Mouse (Mus musculus) spleen, postnatal 14 days (tissue): ENCODE results near the gene Lyzl4.
A peak's percentile ranks its signal among the peaks of the same experiment; 100 is the strongest.

ENCODE experiments used
- DNase-seq, 2 experiments: peaks; one replicate each; pipeline ENCODE4 v3.0.0; 2021 to 2022; ENCODE audit warnings: low spot score in 2 of 2

Gene Lyzl4

DNA sequence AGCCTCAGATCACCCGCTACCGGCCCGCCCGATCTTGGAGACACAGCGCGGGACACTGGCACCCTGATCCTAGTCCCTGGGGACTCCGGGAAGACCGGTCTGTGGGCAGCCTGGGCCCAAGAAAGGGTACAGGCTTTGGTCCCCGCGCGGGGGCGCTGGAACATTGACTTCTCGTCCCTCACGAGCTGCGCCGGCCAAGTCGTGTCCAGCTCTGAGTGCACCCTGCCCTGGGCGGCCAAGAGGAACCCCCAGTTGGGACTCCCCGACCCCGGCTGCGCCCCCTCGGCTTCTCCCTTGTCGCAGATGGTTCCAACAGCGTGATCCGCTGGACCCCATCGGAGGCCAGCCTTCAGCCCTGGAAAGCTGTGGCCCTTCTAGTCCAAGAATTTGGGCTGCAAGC, at the start of gene Lyzl4:
TSS of gene Lyzl4 (minus strand) at position 96 of the 400 bp plus-strand sequence.
- peak; percentile 47 for DNase-seq

DNA sequence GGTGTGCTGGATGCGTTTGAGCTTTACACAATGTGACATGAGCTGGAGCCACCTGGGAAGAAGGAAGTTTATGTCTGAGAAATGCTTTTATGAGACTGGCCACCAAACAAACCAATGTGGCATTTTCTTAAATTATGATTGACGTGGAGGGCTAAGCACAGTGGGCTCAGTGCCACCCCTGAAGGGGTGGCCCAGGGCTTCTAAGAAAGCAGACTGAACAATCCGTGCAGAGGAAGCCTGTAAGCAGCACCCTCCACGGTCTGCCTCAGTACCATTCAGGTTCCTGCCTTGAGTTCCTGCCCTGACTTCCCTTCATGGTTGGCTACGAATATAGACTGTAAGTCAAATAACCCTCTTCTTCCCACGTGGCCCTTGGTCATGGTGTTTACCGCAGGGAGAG, 48.8 kb upstream of the Lyzl4 start:
- no peak for DNase-seq

DNA sequence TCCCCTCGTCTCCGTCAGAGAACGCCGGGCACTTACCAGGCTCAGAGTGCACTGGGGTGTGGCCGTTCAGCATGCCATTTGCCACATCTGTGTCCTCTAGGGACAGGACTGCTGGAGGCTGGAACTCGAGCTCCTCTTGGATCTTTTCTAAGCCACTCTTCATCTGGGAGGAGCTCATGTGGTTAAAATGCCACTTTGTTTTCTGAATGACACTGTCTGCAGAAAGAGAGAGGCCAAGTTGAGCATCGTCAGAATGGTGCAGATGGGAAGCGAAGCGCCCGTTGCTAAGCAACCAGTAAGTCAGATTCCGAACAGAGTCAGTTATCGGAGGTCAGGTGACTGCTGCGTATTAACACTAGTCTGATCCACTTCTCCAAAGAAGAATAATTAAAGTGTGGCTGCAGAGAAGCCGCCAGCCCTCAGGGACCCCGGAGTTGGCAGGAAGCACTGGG, 48.3 kb upstream of the Lyzl4 start:
- no peak for DNase-seq

DNA sequence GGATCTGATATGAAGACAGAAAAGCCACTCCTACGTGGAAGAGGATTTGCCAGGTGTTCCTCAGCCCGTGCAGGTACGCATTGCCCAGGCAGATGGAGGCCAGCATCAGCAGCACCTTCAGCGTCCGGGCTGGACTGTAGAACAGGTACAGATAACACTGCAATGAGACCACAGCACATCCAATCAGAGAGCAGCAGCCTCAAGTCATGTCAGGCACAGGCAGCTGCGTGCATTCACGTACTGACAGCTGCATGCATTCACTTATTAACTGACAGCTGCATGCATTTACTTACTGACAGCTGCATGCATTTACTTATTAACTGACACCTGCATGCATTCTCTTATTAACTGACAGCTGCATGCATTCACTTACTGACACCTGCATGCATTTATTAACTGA, 42.8 kb upstream of the Lyzl4 start:
- DNase-seq: no peak

DNA sequence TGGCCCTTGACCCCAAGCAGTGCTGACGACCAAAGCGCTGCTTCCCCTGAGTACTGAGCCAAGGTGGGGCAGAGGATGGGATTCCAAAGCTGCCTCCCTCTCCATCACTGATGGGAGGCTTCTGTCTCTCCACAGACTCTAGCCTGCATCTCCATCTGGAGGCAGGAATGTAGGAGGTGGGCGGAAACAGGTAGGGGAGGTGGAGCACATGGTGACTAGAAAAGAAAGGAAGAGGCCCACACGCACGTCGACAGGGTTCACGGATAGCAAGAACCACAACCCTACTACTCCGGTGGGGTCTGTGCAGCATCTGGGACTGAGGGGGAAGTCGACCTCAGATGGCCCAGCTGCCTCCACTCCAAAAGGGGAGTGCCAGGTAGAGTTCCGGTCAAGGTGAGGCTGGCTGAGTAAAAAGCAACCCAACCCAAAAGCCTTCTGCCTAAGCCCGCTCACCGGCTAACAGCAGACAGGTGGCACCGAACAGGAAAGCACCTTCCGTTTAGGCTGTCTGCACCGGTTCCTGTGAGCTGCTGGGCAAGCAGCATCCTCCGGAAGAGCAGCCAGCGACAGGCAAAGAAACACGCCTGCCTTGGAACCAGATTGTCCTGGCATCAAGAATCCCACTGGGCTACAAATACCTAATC, 40.3 kb upstream of the Lyzl4 start:
- no peak for DNase-seq

DNA sequence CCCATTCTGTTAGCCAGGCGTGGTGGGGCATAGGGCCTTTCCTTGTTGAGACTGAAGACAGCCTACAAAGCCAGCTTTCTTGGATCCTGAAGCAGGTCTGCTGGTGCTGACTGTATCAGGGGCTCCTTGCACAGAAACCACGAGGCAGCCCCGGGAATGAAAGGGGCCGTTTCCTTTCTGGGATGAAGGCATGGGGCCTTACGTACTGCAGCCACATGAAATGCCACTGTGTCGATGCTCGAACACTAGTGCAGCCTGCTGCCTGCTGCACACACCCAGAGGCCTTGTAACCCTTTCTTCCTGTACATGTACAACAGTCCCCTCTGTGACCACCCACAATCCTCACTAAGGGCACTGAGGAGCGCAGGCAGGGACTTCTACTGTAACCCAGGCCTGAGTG, 39.3 kb upstream of the Lyzl4 start:
- DNase-seq: no peak

DNA sequence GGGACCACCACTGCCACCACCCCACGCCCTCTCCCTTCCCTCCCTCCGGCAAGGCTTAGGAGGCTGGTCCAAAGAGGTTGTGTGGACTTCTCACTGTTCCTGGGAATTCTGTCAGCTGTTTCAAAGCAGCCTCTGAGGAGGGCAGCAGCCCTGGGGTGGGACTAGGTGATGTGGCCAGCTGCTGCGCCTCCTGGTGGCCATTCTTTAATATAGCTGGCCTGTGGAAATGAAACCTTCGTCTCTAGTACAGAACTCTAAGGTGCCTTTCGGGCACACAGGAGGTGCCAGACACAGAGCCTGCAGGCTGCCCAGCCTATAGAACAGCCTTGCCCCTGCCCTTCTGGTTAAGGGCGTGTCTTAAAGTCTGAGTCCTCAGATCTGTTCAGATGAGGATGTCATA, 37.7 kb upstream of the Lyzl4 start:
- peak in 1 of 2 experiments; percentile 41 for DNase-seq

DNA sequence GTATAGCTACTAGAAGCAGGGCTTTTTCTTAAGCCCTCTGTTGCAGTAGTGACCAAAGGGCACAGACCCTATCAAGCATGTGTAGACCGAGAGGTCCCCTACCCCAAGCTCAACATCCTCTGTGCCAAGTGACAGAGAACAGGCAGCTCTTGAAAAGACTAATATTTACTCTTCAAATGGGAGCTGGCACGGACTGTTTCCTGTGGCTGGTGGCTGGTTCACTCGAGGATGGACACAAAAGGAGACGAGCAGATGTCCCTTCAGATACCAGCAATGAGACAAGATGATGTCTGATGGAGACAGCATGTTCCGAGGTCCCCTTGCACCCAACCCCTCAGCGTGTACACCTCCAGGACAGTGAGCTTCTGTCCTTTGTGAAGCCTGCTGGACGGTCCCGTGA, 35.6 kb upstream of the Lyzl4 start:
- no peak for DNase-seq

DNA sequence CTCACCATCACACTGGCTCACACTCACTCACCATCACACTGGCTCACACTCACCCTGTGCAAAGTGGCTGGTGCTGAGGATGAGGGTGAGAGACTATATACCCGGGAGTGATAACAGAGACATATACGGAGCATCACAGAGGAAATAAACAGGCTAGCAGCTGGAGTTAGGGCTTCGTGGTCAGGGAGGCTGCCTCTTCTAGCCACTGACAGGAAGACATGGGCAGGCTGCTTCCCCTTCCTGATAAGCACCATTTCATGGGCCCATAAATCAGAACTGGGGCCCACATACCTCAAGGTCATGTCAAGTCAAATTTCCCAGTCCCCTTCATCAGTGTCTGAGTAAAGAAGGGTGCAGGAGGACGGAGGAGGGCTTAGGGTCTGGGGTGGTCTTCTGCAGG, 35.2 kb upstream of the Lyzl4 start:
- DNase-seq: no peak

DNA sequence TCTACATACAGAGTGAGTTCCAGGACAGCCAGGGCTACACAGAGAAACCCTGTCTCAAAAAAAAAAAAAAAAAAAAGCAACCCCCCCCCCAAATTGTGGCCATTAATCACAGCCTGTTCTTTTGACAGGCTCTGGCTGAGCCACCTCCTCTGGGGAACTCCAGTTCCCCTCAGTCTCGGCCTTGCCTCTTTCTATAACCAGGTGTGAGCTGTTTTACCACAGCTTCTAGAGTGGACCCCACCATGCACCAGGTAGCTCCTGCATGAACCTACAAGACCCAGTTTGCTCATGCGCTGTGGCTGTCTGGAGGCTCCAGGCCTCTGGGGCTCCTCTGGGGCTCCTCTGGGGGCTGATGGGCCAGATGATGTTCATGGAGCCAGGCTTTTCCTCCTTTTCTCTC, 33.7 kb upstream of the Lyzl4 start:
- no peak for DNase-seq

DNA sequence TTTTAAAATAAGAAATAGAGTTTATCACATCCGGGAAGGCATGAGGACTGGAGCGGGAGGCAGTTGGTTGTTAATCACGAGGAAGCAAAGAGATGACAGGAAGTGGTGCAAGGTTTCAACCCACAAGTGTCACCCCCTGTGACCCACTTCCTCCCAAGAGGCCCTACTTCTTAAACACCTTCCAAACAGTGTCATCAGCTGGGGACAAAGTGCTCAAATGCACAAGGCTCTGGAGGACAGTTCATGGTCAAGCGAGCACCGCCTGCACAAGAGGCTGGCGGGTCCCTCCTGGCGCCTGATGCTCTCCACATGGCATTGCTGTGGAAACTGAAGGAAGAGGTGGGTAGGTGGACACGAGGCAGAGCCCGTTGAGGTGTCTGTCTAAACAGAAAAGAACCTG, 33.1 kb upstream of the Lyzl4 start:
- peak; percentile 22 to 27 for DNase-seq

DNA sequence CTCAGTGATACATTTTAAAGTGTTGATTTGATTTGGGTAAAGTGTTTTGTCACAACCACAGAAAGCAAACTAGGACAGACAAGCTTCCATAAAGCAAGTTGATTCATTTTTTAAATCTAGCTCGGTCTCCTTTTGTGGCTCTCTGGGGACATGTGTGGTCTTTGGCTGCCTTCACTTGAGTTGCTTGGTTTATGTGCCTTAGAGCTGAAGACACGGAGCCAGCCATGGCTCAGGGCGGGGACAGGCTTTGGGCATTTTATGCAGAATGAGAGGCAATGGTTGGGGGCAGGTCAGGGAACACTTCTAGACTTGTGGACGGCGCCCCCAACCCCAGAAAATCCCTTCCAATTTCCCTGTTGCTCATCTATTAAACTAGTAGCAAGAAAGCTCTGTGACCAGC, 31.8 kb upstream of the Lyzl4 start:
- DNase-seq: no peak

DNA sequence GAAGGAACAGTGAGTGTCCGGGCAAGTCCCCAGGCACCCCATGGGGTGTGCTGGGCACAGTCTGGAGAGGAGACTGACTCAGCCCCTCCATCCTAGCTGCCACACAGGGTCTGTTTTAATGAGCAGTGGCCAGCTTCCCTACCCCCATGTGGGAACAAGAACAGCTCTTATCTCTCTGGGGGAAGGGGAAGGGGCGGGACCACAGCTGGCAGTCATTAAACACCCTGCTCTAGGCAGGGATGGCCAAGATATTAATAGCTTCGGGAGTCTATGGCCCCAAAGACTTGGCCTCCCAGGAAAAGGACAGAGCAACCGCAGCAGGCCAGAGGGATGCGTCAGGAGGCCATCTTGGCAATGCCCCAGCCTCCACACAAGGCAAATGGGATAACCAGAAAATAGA, 30.4 kb upstream of the Lyzl4 start:
- no peak for DNase-seq

DNA sequence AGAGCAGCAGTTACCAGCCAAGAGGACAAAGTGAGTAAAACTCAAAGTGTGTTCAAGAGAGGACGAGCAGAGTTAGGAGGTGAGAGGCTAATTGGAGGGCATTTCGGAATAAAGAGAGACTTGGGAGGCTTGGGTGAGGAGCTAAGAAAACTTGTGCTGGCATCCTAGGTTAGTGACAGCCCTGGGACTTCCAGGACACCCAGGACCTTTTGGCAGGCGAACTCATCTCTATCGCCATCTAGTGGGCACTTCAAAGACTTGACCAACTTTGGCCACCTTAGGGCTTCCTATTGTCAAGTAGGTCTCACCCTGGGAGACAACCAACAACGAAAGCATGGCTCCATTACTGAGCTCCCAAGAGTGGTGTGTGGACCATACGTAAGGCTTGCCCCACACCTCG, 29.4 kb upstream of the Lyzl4 start:
- no peak for DNase-seq

DNA sequence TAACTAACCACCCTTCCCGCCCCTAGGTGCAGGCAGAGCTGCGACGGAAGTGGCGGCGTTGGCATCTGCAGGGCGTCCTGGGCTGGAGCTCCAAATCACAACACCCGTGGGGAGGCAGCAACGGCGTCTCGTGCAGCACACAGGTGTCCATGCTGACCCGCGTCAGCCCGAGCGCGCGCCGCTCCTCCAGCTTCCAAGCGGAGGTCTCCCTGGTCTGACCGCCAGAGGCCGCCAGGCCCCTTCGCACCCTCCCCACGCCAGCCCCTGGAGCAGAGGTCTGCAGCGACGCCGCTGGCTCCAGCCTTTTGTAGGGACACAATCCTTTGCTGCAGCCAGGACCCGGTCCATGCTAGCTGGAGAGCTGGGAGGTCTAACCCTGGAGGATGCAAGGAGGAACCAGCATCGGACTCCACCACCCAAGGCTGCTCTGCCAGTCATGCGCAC, 27.5 kb upstream of the Lyzl4 start:
- peak; percentile 24 to 37 for DNase-seq

DNA sequence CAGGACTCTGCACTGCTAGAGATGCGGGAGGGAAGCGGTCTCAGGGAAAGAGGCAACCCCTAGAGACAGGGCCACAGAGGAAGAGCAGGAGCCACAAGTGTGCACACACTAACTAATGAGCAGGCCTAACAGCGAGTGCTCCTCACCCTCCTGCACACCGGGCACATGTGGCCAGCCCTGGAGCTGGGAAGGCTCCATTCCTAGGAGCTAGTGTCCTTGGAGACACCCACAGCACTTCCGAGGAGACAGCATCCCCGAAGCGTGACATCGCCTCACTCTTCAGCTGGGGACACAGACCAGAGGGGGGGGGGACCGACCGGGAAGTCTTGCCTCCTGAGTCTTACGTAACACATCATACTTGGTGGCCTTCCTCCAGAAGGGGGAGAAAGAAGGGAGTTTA, 25.9 kb upstream of the Lyzl4 start:
- DNase-seq: no peak

DNA sequence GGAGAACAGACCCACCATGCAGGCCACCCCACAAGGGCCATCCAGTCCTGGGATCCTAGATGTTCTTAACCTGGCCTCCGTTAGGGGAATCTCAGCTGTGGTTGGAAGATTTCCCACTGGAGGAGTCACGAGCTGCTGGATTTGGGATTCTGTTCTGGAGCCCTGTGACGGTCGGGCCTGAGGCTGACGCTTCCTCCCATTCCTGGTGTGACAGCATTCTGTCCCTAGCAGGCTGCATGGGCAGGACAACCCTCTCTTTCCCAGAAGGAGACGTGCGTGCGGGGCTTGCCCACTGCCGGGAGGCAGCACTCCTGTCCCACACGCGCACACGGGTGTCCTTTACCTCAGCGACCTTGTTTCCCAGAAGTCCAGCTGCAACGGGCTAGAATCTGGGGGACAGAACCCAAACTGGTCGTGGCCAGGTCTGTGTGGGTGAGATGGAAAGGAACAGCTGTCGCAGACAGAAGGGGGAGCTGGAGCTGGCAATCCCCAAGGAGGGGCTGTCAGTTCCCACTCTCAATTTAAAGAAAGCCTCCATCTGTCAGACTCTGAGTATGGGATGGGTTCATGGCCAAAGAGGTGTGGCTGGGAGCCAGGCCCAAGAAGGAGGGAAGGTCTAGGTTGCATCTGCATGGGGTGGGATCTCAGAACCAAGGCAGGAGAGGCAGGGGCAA, 25.2 kb upstream of the Lyzl4 start:
- DNase-seq: no peak

DNA sequence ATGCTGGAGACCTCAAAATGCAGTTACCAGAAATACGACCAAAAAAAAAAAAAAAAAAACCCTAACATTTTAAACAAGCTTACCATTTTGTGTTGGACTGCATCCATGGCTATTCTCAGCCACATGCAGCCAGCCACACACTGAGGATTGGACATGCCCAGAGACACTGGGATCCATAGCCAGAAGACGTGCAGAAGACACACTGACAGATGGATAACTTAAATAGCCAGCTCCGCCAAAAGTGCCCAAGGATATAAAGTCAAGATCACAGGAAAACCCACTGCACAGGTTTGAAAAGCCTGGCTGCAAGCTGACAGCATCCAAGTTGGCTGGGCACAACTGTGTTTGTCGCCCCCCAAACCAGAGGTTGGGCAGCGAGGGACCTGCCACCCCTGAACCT, 22.2 kb upstream of the Lyzl4 start:
- no peak for DNase-seq

DNA sequence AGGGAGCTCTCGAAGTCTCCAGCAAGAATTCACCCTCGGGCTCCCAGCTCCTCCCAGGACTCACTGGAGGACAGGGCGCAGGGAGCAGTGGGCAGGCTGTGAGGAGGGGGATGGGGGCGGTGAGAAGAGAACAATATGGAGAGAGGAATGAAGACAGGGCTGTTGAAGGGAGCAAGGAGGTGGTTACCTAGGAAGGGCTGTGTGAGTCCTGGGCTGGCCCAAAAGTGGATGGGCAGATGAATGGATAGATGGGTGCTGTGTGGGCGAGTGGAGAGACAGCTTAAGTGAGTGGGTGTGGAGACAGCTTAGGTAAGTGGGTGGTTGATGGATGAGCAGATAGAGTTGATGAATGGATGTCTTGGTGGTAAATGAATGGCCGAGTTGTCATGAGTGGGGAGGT, 21.6 kb upstream of the Lyzl4 start:
- DNase-seq: no peak

DNA sequence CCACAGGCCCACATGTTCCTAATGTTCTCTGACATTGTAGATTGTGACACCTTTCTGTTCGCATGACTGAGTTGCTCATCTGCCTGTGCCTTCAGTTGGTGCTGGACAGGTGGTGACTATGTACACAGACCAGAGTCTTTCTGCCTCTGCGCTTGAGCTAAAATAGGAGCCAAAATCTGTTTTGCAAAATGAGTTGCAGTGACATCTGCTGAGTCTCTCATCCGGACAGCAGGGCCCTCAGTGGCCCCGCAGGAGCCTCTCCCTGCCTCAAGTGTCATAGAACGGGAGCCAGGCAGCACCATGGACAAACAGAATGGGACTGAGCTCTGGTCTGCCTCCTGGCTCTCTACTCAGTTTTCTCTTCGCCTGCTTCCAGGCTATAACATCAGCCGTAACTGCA, 17.9 kb upstream of the Lyzl4 start:
- no peak for DNase-seq

DNA sequence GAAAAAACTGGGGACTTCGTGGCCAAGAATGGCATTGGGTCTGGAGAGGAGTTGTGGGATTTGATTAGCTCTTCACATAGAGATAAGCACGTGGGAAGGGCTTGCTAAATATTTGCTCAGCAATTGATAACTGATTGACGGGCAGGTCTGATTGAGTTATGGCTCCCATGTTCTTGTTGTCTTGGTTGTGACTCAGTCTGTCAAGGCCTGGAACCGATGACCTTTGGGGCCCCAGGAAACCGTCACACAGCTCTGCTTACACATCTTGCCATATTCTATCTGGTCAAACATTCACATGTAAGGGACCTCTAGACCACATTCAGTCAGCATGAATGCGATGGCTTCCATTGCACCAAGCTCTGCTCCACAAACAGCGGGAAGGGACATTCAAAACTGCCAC, 16.4 kb upstream of the Lyzl4 start:
- DNase-seq: no peak

DNA sequence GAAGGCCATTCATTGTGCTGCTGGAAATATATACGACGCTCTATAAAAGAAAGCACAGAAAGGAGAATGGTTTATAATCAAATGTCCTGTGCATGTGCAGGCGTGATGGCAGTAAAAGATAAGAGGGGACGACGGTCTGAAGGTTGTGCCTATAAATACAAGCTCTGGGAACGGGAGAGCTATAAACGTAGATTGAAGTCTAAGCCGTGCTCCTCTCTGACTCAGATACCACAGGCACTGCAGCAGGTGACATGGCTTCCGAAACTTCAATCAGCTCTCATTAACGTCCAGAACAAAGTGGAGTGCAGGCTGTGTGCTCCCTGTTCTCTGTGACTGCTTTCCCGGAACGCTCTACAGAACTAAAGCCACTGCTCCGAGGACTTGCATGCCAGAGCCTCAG, 15.2 kb upstream of the Lyzl4 start:
- DNase-seq: no peak

DNA sequence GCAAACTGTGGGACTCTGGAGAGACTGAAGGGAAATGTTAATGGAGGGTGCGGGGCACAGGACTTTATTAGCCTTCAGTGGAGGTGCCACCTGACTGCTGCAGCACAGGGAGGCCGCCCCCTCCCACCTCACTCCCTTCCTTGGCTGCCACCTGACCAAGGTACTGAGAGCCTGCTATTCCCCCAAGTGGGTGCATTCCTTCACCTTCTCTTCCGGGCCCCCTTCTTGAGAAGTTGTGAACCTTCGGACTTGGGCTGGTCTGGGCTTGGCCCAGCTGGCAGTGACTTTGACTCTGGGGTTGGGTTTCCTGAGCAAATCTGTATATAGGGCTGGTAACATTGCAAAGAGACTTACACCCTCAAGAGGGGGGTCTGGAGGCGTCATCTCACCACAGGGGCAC, 14.4 kb upstream of the Lyzl4 start:
- DNase-seq: no peak

DNA sequence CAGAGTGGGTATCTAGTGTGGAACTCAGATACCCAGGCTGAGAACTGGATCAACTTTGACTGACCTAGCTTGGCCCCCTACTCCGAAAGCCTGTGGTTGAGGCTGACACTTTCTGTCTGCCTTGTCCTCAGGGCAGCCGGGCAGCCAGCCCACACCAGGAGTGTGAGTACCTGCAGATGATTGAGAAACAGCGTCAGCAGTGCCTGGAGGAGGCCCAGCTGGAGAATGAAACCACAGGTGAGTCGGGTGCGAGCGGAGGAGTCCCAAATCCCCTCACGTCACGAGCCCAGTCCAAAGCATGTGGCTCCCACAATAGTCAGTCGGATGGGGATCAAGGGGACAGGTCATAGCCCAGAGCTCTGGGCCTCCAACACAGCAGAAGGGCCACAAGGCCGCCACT, 11.8 kb upstream of the Lyzl4 start:
- DNase-seq: no peak
